Mouse (Mus musculus) midbrain, embryonic 15.5 days (tissue): ENCODE data around the gene Crebrf. TPM values are rescaled to one million over a fixed set of nuclear protein-coding genes. Genes with fewer than 3 reads are reported as not detected.

ENCODE experiments used
- ATAC-seq: fragments of 200-750 bp; cut with Nextera tagmentation; replicated peaks from 2 replicates; pipeline ENCODE4 v1.8.0; 2017; ENCODE audit warnings: moderate TSS enrichment
- H3K27ac ChIP-seq: fragments of 300-500 bp; sonication (generic); 2 replicates; pipeline ENCODE4 v1.5.1; 2015; ENCODE audit warnings: mild to moderate bottlenecking, inconsistent platforms
- H3K27me3 ChIP-seq: fragments of 300-500 bp; sonication (generic); replicated peaks from 2 replicates; pipeline ENCODE4 v1.6.1; 2015; ENCODE audit warnings: inconsistent platforms
- H3K36me3 ChIP-seq: fragments of 300-500 bp; sonication (generic); replicated peaks from 2 replicates; pipeline ENCODE4 v1.6.1; 2015; ENCODE audit warnings: inconsistent platforms
- H3K4me1 ChIP-seq: fragments of 300-500 bp; sonication (generic); 2 replicates; pipeline ENCODE4 v1.6.1; 2015; ENCODE audit warnings: inconsistent platforms
- H3K4me2 ChIP-seq: fragments of 300-500 bp; sonication (generic); 2 replicates; pipeline ENCODE4 v1.6.1; 2015; ENCODE audit warnings: inconsistent platforms, mild to moderate bottlenecking, moderate library complexity
- H3K4me3 ChIP-seq: fragments of 300-500 bp; sonication (generic); 2 replicates; pipeline ENCODE4 v1.5.1; 2015; ENCODE audit warnings: mild to moderate bottlenecking, inconsistent platforms
- H3K9ac ChIP-seq: fragments of 300-500 bp; sonication (generic); 2 replicates; pipeline ENCODE4 v1.6.1; 2015; ENCODE audit warnings: mild to moderate bottlenecking, inconsistent platforms
- H3K9me3 ChIP-seq: fragments of 300-500 bp; sonication (generic); 2 replicates; pipeline ENCODE4 v1.6.1; 2016; ENCODE audit warnings: inconsistent platforms
- WGBS: fragments of 180-500 bp; shearing (Covaris S2); methylation state at CpG from one replicate; pipeline ENCODE4 v1.1.7; 2015; ENCODE audit warnings: mixed read lengths; 5-methylcytosine and 5-hydroxymethylcytosine counted together
- polyA plus RNA-seq: library from polyadenylated mRNA; unstranded; fragments of >200 nt; fragmentation: Nextera tagmentation; extraction: Ambion mirVana; gene quantifications from 2 replicates; pipeline ENCODE4 v1.2.1, GENCODE M21; 2015

Crebrf gene
- polyA plus RNA-seq, 1 experiment from 2014 or later: 14.8 TPM

- no peaks in the 10 kb centered on the region for H3K27me3 ChIP-seq
- no peak overlapping the region for H3K4me2 ChIP-seq
- ATAC-seq: no peak
- H3K4me3 ChIP-seq: no peak overlapping the region
- no peaks in the 10 kb centered on the region for H3K9me3 ChIP-seq
- no peak overlapping the region for H3K27ac ChIP-seq
- H3K36me3 ChIP-seq: 0 out of 2 replicates have a peak, but pooled peaks cover 4% of the 10 kb centered on the region
- H3K9ac ChIP-seq: no peak overlapping the region
- peaks cover 8% of the 10 kb centered on the region; the same call in 1 of the 2 replicates for H3K4me1 ChIP-seq
These were observed 7.0 kb upstream of the Crebrf start for GRCm38 (mm10) chr17:26708499-26708898.

- H3K9me3 ChIP-seq: no peaks in the 10 kb centered on the region
- H3K27ac ChIP-seq: peak overlapping the region; percentile 35; the same call in 1 of the 2 replicates
- 0 out of 2 replicates have a peak, but pooled peaks cover 4% of the 10 kb centered on the region for H3K36me3 ChIP-seq
- peaks cover 8% of the 10 kb centered on the region; the same call in 1 of the 2 replicates for H3K4me1 ChIP-seq
- no peak overlapping the region for H3K4me3 ChIP-seq
- no peak overlapping the region for H3K4me2 ChIP-seq
- 49% methylated on average over 9 of the region's 9 CpGs for WGBS
- ATAC-seq: no peak
- H3K9ac ChIP-seq: no peak overlapping the region
- no peaks in the 10 kb centered on the region for H3K27me3 ChIP-seq
These were observed 6.4 kb upstream of the Crebrf start for GRCm38 (mm10) chr17:26708993-26709590.

- H3K4me1 ChIP-seq: peaks cover 17% of the 10 kb centered on the region
- no peak overlapping the region for H3K4me3 ChIP-seq
- no peaks in the 10 kb centered on the region for H3K9me3 ChIP-seq
- H3K4me2 ChIP-seq: no peak overlapping the region
- 51% methylated on average over 6 of the region's 6 CpGs for WGBS
- ATAC-seq: no peak
- no peak overlapping the region for H3K9ac ChIP-seq
- no peaks in the 10 kb centered on the region for H3K27me3 ChIP-seq
- no peak overlapping the region for H3K27ac ChIP-seq
- no peaks in the 10 kb centered on the region for H3K36me3 ChIP-seq
These were observed 5.4 kb upstream of the Crebrf start for GRCm38 (mm10) chr17:26710049-26710448.

GRCm38 (mm10) chr17:26715916-26716717 lies 667 bp downstream of the Crebrf start:
- under 1% methylated on average over 71 of the region's 75 CpGs for WGBS
- Histone ChIP-seq H3K4me2 (peak overlapping the region; percentile 71), H3K9me3 (no peaks in the 10 kb centered on the region), H3K27ac (peak overlapping the region; percentile 83), H3K4me3 (peak overlapping the region; percentile 64), H3K27me3 (no peaks in the 10 kb centered on the region), H3K36me3 (no peaks in the 10 kb centered on the region), H3K9ac (peak overlapping the region; percentile 67), H3K4me1 (peaks cover 10% of the 10 kb centered on the region)
- peak; percentile 98 for ATAC-seq

DNA sequence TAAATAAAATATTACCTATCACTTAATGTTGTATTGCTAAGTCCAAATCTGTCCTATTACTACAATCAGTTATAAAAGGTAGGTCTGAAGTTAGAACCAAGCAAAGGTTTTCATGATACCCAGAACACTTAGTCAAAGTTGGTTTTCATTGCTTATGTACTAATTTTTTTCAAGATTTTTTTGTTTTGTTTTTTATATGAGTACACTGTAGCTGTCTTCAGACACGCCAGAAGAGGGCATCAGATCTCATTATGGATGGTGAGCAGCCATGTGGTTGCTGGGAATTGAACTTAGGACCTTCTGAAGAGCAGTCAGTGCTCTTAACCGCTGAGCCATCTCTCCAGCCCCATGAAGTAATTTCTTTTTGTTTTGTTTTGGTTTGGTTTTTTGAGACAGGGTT lies 2.4 kb downstream of the Crebrf start:
- Histone ChIP-seq H3K27me3 (no peaks in the 10 kb centered on the region), H3K36me3 (no peaks in the 10 kb centered on the region), H3K9me3 (no peaks in the 10 kb centered on the region), H3K4me1 (peaks cover 10% of the 10 kb centered on the region), H3K4me3 (no peak overlapping the region), H3K9ac (no peak overlapping the region), H3K27ac (no peak overlapping the region), H3K4me2 (no peak overlapping the region)
- ATAC-seq: no peak
- 57% methylated on average over 2 of the region's 2 CpGs for WGBS

GRCm38 (mm10) chr17:26719405-26719804 lies 4.0 kb downstream of the Crebrf start:
- peaks cover 6% of the 10 kb centered on the region for H3K4me1 ChIP-seq
- H3K36me3 ChIP-seq: no peaks in the 10 kb centered on the region
- H3K27me3 ChIP-seq: no peaks in the 10 kb centered on the region
- no peaks in the 10 kb centered on the region for H3K9me3 ChIP-seq
- no peak overlapping the region for H3K4me2 ChIP-seq
- no peak overlapping the region for H3K4me3 ChIP-seq
- H3K27ac ChIP-seq: no peak overlapping the region
- H3K9ac ChIP-seq: no peak overlapping the region
- no peak for ATAC-seq

DNA sequence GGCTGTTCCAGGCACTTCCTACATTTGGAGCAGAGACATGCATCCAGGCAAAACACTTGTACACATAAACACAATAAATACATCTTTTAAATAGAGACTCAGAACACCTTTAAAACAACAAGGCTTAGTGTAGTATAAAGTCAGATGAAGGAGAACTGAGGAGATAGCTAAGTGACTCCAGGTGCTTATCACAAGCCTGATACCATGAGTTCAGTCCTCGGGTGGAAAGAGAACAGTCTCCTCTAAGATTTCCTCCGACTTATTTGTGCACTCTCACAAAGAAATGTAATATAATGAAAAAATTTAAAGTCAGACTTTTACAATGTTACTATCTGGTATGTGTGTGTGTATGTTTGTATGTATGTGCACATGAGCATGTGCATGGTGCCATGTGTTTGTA lies 6.4 kb downstream of the Crebrf start:
- no peak overlapping the region for H3K9ac ChIP-seq
- no peaks in the 10 kb centered on the region for H3K27me3 ChIP-seq
- no peak overlapping the region for H3K27ac ChIP-seq
- no peak overlapping the region for H3K4me2 ChIP-seq
- no peak for ATAC-seq
- no peaks in the 10 kb centered on the region; the same call in 1 of the 2 replicates for H3K4me1 ChIP-seq
- no peak overlapping the region for H3K4me3 ChIP-seq
- H3K36me3 ChIP-seq: no peaks in the 10 kb centered on the region
- WGBS: 73% methylated on average over 2 of the region's 2 CpGs
- H3K9me3 ChIP-seq: no peaks in the 10 kb centered on the region

- H3K27ac ChIP-seq: no peak overlapping the region
- no peaks in the 10 kb centered on the region for H3K9me3 ChIP-seq
- no peak overlapping the region for H3K9ac ChIP-seq
- H3K36me3 ChIP-seq: no peaks in the 10 kb centered on the region
- H3K4me2 ChIP-seq: no peak overlapping the region
- H3K4me3 ChIP-seq: no peak overlapping the region
- no peaks in the 10 kb centered on the region for H3K4me1 ChIP-seq
- WGBS: 43% methylated on average over 1 of the region's 1 CpGs
- no peak for ATAC-seq
- no peaks in the 10 kb centered on the region for H3K27me3 ChIP-seq
These were observed 9.3 kb downstream of the Crebrf start for GRCm38 (mm10) chr17:26724790-26725189.

GRCm38 (mm10) chr17:26726674-26727073 lies 11.2 kb downstream of the Crebrf start:
- H3K4me3 ChIP-seq: no peak overlapping the region
- no peak overlapping the region for H3K27ac ChIP-seq
- no peak for ATAC-seq
- no peaks in the 10 kb centered on the region for H3K9me3 ChIP-seq
- no peak overlapping the region for H3K4me2 ChIP-seq
- H3K36me3 ChIP-seq: no peaks in the 10 kb centered on the region
- H3K9ac ChIP-seq: no peak overlapping the region
- 86% methylated on average over 1 of the region's 1 CpGs for WGBS
- no peaks in the 10 kb centered on the region for H3K4me1 ChIP-seq
- no peaks in the 10 kb centered on the region for H3K27me3 ChIP-seq

- H3K27ac ChIP-seq: no peak overlapping the region
- 64% methylated on average over 3 of the region's 3 CpGs for WGBS
- H3K9ac ChIP-seq: no peak overlapping the region
- no peaks in the 10 kb centered on the region for H3K27me3 ChIP-seq
- no peaks in the 10 kb centered on the region for H3K4me1 ChIP-seq
- no peaks in the 10 kb centered on the region for H3K36me3 ChIP-seq
- H3K4me3 ChIP-seq: no peak overlapping the region
- H3K4me2 ChIP-seq: no peak overlapping the region
- H3K9me3 ChIP-seq: no peaks in the 10 kb centered on the region
- no peak for ATAC-seq
These were observed 11.8 kb downstream of the Crebrf start for GRCm38 (mm10) chr17:26727110-26727755.

- Histone ChIP-seq H3K4me1 (no peaks in the 10 kb centered on the region), H3K9ac (no peak overlapping the region), H3K27ac (no peak overlapping the region), H3K36me3 (peaks cover 5% of the 10 kb centered on the region; the same call in 1 of the 2 replicates), H3K9me3 (no peaks in the 10 kb centered on the region), H3K4me3 (no peak overlapping the region), H3K27me3 (no peaks in the 10 kb centered on the region), H3K4me2 (no peak overlapping the region)
- WGBS: 54% methylated on average over 4 of the region's 4 CpGs
- no peak for ATAC-seq
These were observed 27.1 kb downstream of the Crebrf start for GRCm38 (mm10) chr17:26742581-26742980.

- H3K4me2 ChIP-seq: no peak overlapping the region
- peaks cover 5% of the 10 kb centered on the region; the same call in 1 of the 2 replicates for H3K36me3 ChIP-seq
- H3K27me3 ChIP-seq: no peaks in the 10 kb centered on the region
- no peak for ATAC-seq
- no peak overlapping the region for H3K27ac ChIP-seq
- H3K4me1 ChIP-seq: no peaks in the 10 kb centered on the region
- no peak overlapping the region for H3K4me3 ChIP-seq
- H3K9ac ChIP-seq: no peak overlapping the region
- 74% methylated on average over 1 of the region's 1 CpGs for WGBS
- no peaks in the 10 kb centered on the region for H3K9me3 ChIP-seq
These were observed 27.8 kb downstream of the Crebrf start for GRCm38 (mm10) chr17:26743294-26743693.
